Mouse (Mus musculus): Measurements from ENCODE around the gene Timm29. TPM values are rescaled to one million over a fixed set of nuclear protein-coding genes. Genes with fewer than 3 reads are reported as not detected.

The Timm29 gene
- polyA plus RNA-seq, 1 experiment, result 43.5 TPM

DNA sequence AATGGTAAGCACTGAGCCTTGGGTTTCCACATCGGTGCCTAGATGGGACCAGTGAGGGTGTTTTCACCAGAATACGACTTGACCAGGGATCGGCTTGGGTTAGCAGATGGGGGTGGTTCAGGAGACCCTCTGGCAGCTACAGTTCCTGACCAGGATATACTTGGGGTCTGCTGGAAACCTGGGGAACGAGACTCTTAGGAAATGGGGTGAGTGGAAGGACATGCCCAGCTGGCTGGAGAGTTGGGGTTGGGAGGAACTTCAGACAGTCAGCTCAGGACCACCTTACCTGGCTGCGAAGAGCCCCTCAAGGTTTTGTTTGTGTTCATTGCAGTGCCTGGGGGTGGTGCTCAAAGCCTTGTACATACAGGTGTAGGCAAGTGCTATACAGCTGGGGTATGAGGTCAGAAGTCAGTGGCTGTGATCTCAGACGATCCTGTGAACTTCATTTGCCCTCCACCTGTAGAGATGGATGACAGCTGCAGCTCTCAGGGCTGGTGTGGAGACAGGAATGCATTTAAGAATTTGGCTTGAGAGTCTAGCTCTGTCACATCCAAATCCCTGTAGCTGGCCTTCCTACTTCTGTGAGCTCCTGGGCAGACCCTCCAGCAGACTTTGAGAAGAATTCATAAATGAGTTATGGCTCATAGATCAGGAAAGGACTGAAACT is 38.8 kb upstream of the Timm29 start:
- H3K4me3 ChIP-seq (ENCODE audit: control insufficient read depth, insufficient read depth, low read length), result no peak overlapping the region
- no peaks in the 10 kb centered on the region for H3K27me3 ChIP-seq (ENCODE audit: control insufficient read depth, insufficient read depth, low read length)
- no peaks in the 10 kb centered on the region for H3K4me1 ChIP-seq (replicated peaks; ENCODE audit: control insufficient read depth, insufficient read depth, low read length)
- H3K27ac ChIP-seq (ENCODE audit: control insufficient read depth, insufficient read depth, low read length), result no peak overlapping the region
- no peak for TF ChIP-seq POLR2A (IDR thresholded peaks at IDR 0.05; ENCODE audit: control insufficient read depth, extremely low read depth, insufficient read depth, low read length, poor library complexity)
- no peak for TF ChIP-seq CTCF (IDR thresholded peaks at IDR 0.05; ENCODE audit: borderline replicate concordance, control insufficient read depth, extremely low read depth, insufficient read depth, low read length, poor library complexity)
- WGBS, result 90% methylated on average over 6 of the region's 6 CpGs
- H3K36me3 ChIP-seq (ENCODE audit: control insufficient read depth, insufficient read depth, low read length), result no peaks in the 10 kb centered on the region
- no peak for DNase-seq

DNA sequence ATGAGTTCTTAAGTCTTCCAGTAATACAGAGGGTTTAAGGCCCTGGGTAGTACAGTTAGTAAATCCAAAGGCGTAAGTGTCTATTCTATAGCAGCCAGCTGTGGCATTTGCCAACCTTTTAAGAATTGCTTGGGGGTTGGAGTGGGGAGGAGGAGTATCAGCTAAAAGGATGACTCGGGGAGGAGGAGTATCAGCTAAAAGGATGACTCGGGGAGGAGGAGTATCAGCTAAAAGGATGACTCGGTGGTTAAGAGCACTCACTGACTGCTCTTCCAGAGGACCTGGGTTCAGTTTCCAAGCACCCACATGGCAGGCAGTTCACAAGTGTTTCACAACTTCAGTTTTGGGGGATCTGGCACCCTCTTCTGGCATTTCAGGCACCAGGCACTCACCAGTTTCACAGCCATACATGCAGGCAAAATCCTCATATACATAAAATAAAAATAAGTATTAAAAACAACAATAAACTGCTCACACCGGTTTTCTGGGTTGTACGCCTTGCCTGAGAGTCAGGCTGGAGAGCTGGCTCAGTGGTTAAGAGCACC is 37.3 kb upstream of the Timm29 start:
- 95% methylated on average over 6 of the region's 6 CpGs for WGBS
- Histone ChIP-seq H3K36me3 (ENCODE audit: control insufficient read depth, insufficient read depth, low read length) (no peaks in the 10 kb centered on the region), H3K4me3 (ENCODE audit: control insufficient read depth, insufficient read depth, low read length) (no peak overlapping the region)

DNA sequence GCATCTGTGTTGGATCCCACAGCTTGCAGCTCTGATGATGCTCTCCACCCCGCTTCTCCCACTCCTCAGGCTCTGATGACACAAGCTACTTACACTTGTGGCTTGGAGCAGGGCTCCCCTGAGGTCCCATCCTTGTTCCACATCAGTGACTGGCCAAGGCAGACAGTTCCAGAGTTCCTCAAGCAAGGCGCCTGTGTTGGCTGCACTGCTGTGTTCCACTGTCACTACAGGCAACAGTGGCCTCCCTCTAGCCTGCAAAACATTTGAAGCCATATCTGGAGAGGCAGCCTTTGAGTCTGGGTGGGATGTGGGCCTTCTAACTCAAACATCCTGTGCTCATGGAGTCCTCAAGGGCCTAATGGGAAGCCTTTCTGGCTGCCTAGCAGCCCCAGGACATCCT is 35.5 kb upstream of the Timm29 start:
- TF ChIP-seq CTCF (IDR thresholded peaks at IDR 0.05; ENCODE audit: borderline replicate concordance, control insufficient read depth, extremely low read depth, insufficient read depth, low read length, poor library complexity) (no peak), POLR2A (IDR thresholded peaks at IDR 0.05; ENCODE audit: control insufficient read depth, extremely low read depth, insufficient read depth, low read length, poor library complexity) (no peak)
- WGBS, result 92% methylated on average over 2 of the region's 2 CpGs
- Histone ChIP-seq H3K36me3 (ENCODE audit: control insufficient read depth, insufficient read depth, low read length) (no peaks in the 10 kb centered on the region), H3K4me1 (replicated peaks; ENCODE audit: control insufficient read depth, insufficient read depth, low read length) (no peaks in the 10 kb centered on the region), H3K27me3 (ENCODE audit: control insufficient read depth, insufficient read depth, low read length) (no peaks in the 10 kb centered on the region), H3K4me3 (ENCODE audit: control insufficient read depth, insufficient read depth, low read length) (no peak overlapping the region), H3K27ac (ENCODE audit: control insufficient read depth, insufficient read depth, low read length) (no peak overlapping the region)
- no peak for DNase-seq

More for the DNA sequence above, 37.3 kb upstream of the Timm29 start:
- no peak for DNase-seq
- H3K4me1 ChIP-seq (replicated peaks; ENCODE audit: control insufficient read depth, insufficient read depth, low read length), result no peaks in the 10 kb centered on the region
- no peaks in the 10 kb centered on the region for H3K27me3 ChIP-seq (ENCODE audit: control insufficient read depth, insufficient read depth, low read length)
- no peak overlapping the region for H3K27ac ChIP-seq (ENCODE audit: control insufficient read depth, insufficient read depth, low read length)
- TF ChIP-seq POLR2A (IDR thresholded peaks at IDR 0.05; ENCODE audit: control insufficient read depth, extremely low read depth, insufficient read depth, low read length, poor library complexity) (no peak), CTCF (IDR thresholded peaks at IDR 0.05; ENCODE audit: borderline replicate concordance, control insufficient read depth, extremely low read depth, insufficient read depth, low read length, poor library complexity) (no peak)

DNA sequence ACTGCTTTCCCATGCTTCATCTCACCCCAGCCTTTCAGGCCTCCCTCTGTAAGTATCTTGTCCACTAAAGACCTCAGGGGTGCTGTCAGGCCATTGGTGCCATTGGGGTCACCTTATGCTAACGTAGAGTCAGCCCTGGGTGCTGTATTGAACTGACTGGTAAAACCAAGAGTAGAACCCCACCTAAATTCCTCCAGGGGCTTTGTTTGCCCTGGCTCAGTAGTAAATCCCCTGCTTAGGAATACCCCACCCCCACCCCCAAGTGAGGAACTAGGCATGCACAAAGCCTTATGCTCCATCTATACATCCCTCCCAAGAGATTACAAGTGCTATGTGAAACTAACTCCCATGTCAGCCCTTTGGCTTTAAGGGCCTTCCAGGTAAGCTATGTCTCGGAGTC is 35.0 kb upstream of the Timm29 start:
- TF ChIP-seq POLR2A (IDR thresholded peaks at IDR 0.05; ENCODE audit: control insufficient read depth, extremely low read depth, insufficient read depth, low read length, poor library complexity), result no peak
- TF ChIP-seq CTCF (IDR thresholded peaks at IDR 0.05; ENCODE audit: borderline replicate concordance, control insufficient read depth, extremely low read depth, insufficient read depth, low read length, poor library complexity), result no peak
- H3K27ac ChIP-seq (ENCODE audit: control insufficient read depth, insufficient read depth, low read length), result no peak overlapping the region
- no peaks in the 10 kb centered on the region for H3K27me3 ChIP-seq (ENCODE audit: control insufficient read depth, insufficient read depth, low read length)
- no peak overlapping the region for H3K4me3 ChIP-seq (ENCODE audit: control insufficient read depth, insufficient read depth, low read length)
- WGBS, result 97% methylated on average over 2 of the region's 2 CpGs
- H3K36me3 ChIP-seq (ENCODE audit: control insufficient read depth, insufficient read depth, low read length), result no peaks in the 10 kb centered on the region
- DNase-seq, result no peak
- H3K4me1 ChIP-seq (replicated peaks; ENCODE audit: control insufficient read depth, insufficient read depth, low read length), result no peaks in the 10 kb centered on the region

DNA sequence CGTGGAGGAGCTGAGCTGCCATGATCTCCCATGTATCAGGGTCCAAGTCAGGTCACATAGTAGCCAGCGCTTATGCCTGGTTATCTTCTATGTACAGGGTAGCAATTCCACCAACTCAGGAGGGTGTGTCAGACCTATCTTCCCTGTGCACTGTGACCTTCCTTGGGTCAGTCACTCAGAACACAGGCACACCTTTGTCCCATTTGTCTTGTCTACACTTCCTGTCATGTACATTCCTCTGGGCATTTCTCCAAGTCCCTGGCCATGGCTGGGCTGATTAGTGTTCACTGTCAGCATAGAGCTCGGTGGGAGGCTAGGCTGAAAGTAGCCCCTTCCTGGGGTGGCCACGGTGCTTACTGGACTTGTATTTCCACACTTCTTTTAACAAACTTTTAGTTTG is 34.2 kb upstream of the Timm29 start:
- Histone ChIP-seq H3K4me1 (replicated peaks; ENCODE audit: control insufficient read depth, insufficient read depth, low read length) (no peaks in the 10 kb centered on the region), H3K36me3 (ENCODE audit: control insufficient read depth, insufficient read depth, low read length) (no peaks in the 10 kb centered on the region), H3K27me3 (ENCODE audit: control insufficient read depth, insufficient read depth, low read length) (no peaks in the 10 kb centered on the region), H3K4me3 (ENCODE audit: control insufficient read depth, insufficient read depth, low read length) (no peak overlapping the region), H3K27ac (ENCODE audit: control insufficient read depth, insufficient read depth, low read length) (no peak overlapping the region)
- WGBS, result 94% methylated on average over 4 of the region's 4 CpGs
- TF ChIP-seq POLR2A (IDR thresholded peaks at IDR 0.05; ENCODE audit: control insufficient read depth, extremely low read depth, insufficient read depth, low read length, poor library complexity) (no peak), CTCF (IDR thresholded peaks at IDR 0.05; ENCODE audit: borderline replicate concordance, control insufficient read depth, extremely low read depth, insufficient read depth, low read length, poor library complexity) (no peak)
- no peak for DNase-seq

DNA sequence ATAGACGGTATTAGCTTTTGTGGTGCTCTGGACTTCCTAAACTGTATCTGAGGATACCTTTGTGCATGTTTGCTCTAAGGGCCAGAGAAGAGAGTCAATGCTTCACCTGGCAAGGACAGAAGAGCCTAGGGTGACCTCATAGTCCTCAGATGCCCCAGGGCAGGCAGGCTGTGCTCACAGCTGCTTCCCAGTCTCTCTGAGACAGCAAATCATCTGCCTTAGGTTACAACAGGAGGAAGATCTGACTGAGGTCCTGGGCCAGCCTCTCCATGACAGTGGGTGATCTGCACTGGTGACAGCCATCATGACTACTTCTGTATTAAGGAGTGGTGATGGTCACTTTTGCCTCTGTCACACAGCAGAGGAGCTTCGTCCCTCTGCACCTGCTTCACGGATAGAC is 33.4 kb upstream of the Timm29 start:
- TF ChIP-seq POLR2A (IDR thresholded peaks at IDR 0.05; ENCODE audit: control insufficient read depth, extremely low read depth, insufficient read depth, low read length, poor library complexity), result no peak
- no peak for TF ChIP-seq CTCF (IDR thresholded peaks at IDR 0.05; ENCODE audit: borderline replicate concordance, control insufficient read depth, extremely low read depth, insufficient read depth, low read length, poor library complexity)
- no peak overlapping the region for H3K4me3 ChIP-seq (ENCODE audit: control insufficient read depth, insufficient read depth, low read length)
- H3K4me1 ChIP-seq (replicated peaks; ENCODE audit: control insufficient read depth, insufficient read depth, low read length), result no peaks in the 10 kb centered on the region
- WGBS, result over 99% methylated on average over 3 of the region's 3 CpGs
- H3K27ac ChIP-seq (ENCODE audit: control insufficient read depth, insufficient read depth, low read length), result no peak overlapping the region
- DNase-seq, result no peak
- H3K27me3 ChIP-seq (ENCODE audit: control insufficient read depth, insufficient read depth, low read length), result no peaks in the 10 kb centered on the region
- no peaks in the 10 kb centered on the region for H3K36me3 ChIP-seq (ENCODE audit: control insufficient read depth, insufficient read depth, low read length)
